Mouse (Mus musculus): ENCODE data around the gene Rpl3l.

DNA sequence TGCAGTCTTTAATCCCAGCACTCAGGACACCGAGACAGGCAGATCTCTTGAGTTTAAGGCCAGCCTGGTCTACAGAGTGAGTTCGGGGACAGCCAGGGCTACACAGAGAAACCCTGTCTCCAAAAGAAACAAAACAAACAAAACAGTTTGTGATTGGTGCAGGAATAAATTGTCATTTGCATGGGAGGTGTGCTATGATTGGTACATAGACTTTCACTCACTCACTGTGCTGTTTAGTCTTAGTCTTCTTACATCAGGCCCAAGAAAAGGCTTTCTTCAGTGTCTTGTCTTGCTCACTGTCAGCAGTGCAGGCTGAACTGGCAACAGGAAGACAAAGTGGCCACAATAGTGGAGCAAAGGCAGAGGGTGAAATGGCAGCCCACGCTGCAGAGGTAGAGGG, 16.8 kb downstream of the Rpl3l start:
- TF ChIP-seq GATA1 (IDR thresholded peaks at IDR 0.05; ENCODE audit: borderline replicate concordance, low read length) (no peak), FLI1 (IDR thresholded peaks at IDR 0.05; ENCODE audit: low read length) (no peak)
